Mouse (Mus musculus): ENCODE measurements around the gene Exosc2.
A peak's percentile ranks its signal among the peaks of the same experiment; 100 is the strongest.
"Not testable (repeated sequence)": the region's sequence is repeated elsewhere in the genome, so short reads cannot be mapped to it uniquely, and the experiment has no call there.

The Exosc2 gene

GRCm38 (mm10) chr2:31667332-31667731 is 3.2 kb upstream of the Exosc2 start:
- DNase-seq (ENCODE audit: low read depth, low spot score) = no peak

DNA sequence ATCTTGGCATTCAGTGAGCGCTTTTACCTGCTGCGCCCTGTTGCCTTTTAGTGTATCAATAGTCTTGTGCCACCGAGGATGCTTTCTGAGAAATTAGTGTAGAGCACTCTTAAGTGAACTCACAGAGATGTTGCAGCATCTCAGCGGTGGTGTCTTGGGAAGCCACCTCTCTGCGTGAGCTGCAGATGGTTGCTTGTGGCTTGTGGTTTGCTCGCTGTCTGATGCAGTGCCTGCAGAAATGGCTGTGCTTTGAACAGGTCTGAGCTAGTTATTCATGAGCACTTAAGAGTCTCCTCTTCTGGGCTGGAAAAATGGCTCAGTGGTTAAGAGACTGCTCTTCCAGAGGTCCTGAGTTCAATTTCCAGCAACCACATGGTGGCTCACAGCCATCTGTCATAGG is 8.1 kb downstream of the Exosc2 start:
- no peak for DNase-seq (ENCODE audit: low read depth, low spot score)

DNA sequence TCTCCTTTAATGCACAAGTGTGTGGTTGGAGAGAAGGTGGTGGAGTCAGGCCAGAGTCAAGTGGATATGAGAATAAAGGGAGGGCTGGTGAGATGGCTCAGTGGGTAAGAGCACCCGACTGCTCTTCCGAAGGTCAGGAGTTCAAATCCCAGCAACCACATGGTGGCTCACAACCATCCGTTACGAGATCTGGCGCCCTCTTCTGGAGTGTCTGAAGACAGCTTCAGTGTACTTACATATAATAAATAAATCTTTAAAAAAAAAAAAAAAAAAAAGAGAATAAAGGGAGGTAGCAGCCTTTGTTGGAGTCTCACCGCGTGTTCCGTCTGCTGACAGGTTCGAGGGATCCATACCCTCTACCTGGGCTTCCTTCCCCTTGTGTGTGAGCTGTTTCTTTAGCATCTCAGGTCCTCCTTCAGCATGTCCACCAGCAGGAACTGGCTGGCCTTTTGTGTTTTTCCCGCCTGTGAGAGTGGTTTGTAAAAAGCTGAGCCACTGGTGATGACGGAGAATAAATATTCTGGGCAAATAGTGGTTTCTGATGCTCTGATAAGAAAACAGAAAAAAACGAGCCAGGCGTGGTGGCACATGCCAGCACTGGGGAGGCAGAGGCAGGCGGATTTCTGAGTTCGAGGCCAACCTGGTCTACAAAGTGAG is 10.7 kb downstream of the Exosc2 start:
- DNase-seq (ENCODE audit: low read depth, low spot score) = not testable (repeated sequence)

- no peak for DNase-seq (ENCODE audit: low read depth, low spot score)
Measured at GRCm38 (mm10) chr2:31681731-31682235, 11.3 kb downstream of the Exosc2 start.

DNA sequence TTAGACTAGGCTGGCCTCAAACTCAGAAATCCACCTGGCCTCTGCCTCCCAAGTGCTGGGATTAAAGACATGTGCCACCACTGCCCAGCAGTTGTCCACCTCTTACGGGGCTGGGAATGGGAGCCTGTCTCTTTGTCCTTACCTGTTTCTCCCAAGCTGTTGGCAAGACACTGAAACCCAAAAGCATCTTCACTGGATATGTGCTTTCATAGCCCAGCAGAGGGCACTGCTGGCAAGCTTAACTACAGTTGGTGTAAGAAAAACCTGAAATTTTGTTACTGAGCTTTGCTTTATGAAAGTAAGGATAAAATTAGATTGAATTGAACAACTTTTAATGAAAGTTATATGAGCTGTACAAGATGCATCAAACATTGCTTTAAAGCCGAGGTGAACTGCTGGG is 13.2 kb downstream of the Exosc2 start:
- DNase-seq (ENCODE audit: low read depth, low spot score) = peak; percentile 56

DNA sequence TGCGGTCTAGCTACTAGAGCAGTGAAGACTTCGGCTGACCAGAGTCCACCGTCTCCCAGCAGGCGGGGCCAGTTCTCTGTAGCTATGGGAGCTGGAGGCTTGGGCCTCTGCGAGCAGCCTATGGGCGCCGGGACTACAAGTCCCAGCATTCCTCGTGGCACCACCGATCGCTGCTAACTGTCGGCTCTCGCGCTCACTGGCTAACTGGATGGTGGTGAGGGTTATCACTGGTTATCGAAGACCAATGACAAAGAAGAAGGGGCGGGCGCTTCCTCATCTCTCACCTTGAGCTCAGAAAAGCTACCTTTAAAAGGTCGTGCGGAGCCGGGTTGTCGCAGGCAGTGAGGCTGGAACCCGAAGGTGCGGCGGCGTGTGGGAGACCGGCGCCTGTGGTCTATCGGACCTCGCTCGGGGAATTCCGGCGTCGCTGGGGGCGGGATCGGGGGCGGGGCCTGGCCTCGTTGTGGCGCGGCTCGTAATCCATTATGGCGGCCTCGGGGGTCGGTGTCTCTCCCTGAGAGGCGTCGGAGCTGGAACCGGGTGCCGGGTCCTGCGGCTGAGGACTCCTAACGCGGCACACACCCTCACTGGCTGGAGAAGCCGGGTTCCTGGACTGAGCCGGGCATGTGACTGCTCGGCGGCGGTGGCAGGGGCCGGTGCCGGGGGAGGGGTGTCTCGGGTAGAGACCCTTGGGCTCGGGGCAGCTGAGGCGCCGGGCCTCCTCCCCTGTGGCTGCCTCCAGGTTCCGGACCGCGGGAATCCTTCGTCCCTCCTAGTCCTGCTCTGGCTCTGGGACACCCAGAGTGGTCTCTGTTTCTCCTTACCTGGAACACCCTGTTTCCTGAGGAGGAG is 17.8 kb downstream of the Exosc2 start, which contains the start of gene Abl1:
TSS of gene Abl1 (plus strand) at position 303 of the 852 bp plus-strand sequence.
- DNase-seq (ENCODE audit: low read depth, low spot score) = peak; percentile 96

DNA sequence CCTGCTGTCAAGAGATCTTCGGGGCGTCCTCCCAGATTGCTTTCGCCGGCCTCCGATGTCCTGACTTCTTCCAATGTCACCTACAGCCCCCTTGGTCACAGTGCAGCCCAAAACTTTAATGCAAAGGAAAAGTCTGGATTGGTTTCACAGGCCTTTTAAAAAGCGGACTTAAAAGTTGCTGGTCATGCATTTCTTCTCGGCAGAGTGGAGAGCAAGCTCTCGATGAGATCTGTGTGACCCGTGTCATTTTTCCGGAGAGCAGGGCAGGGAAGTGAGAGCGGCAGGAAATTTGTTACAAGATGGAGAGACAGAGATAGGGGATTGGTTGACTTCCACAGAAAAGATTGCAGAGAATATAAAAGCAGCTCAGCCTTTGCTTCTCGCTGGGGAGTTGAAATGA is 18.5 kb downstream of the Exosc2 start:
- no peak for DNase-seq (ENCODE audit: low read depth, low spot score)

DNA sequence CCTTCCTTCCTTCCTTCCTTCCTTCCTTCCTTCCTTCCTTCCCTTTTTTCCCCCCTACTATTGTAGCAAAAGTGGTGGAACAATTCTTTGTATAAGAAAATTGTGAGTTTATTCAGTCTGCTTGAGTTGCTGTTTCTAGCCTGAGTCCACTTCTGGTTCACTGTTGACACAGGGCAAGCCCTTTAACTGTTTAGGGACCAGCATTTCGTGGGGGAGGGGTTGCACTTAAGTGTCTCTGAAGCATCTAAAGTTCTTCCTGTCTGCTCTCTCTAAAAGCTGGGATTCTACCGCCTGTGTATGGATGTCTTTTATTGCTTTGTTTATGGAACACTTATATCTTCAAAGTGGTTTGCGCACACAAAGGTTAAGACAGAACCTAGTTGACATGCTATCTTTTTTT is 19.5 kb downstream of the Exosc2 start:
- DNase-seq (ENCODE audit: low read depth, low spot score) = no peak

GRCm38 (mm10) chr2:31698209-31698608 is 27.7 kb downstream of the Exosc2 start:
- DNase-seq (ENCODE audit: low read depth, low spot score) = no peak

GRCm38 (mm10) chr2:31700545-31701446 is 30.3 kb downstream of the Exosc2 start:
- peak; percentile 44 for DNase-seq (ENCODE audit: low read depth, low spot score)

GRCm38 (mm10) chr2:31703226-31703625 is 32.7 kb downstream of the Exosc2 start:
- DNase-seq (ENCODE audit: low read depth, low spot score) = no peak

- DNase-seq (ENCODE audit: low read depth, low spot score) = no peak
Measured at GRCm38 (mm10) chr2:31705914-31706313, 35.4 kb downstream of the Exosc2 start.

GRCm38 (mm10) chr2:31706531-31706930 is 36.0 kb downstream of the Exosc2 start:
- no peak for DNase-seq (ENCODE audit: low read depth, low spot score)

DNA sequence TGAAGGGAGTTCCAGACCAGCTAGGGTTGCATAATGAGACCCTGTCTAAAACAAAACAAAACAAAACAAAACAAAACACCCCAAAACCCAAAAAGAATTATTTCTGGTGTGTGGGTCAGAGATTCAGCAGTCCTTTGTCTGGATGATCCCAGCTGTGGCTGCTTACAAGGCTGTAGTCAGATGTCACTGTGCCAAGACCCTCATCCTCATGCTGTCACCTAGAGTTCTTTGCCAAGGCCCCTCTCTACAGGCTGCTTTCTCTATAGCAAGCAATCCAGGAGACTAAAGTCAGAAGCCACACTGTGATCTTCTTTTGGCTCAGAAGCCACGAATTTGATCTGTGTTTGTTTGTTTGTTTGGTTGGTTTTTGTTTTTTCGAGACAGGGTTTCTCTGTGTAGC is 42.2 kb downstream of the Exosc2 start:
- DNase-seq (ENCODE audit: low read depth, low spot score) = no peak

DNA sequence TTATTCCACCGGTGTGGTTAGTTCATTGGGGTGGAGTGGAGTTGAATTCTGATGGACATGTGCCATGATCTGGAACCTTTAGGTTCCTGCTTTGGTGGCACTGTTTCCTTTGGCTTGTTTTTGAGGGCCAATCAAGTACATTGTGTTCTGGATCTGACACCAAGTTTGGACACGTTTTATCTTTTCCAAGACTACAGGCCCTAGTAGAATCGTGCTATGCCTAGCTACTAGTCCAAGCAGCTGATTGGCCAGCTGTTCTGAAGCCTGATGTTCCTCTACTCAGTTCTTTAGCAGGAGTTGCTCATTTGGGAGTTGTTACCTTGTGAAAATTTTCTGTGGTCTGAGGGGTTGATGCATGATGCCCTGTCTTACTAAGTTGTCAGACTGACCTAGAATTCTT is 43.3 kb downstream of the Exosc2 start:
- DNase-seq (ENCODE audit: low read depth, low spot score) = no peak

- DNase-seq (ENCODE audit: low read depth, low spot score) = no peak
Measured at GRCm38 (mm10) chr2:31714780-31715179, 44.3 kb downstream of the Exosc2 start.

GRCm38 (mm10) chr2:31715985-31716384 is 45.5 kb downstream of the Exosc2 start:
- DNase-seq (ENCODE audit: low read depth, low spot score) = no peak

DNA sequence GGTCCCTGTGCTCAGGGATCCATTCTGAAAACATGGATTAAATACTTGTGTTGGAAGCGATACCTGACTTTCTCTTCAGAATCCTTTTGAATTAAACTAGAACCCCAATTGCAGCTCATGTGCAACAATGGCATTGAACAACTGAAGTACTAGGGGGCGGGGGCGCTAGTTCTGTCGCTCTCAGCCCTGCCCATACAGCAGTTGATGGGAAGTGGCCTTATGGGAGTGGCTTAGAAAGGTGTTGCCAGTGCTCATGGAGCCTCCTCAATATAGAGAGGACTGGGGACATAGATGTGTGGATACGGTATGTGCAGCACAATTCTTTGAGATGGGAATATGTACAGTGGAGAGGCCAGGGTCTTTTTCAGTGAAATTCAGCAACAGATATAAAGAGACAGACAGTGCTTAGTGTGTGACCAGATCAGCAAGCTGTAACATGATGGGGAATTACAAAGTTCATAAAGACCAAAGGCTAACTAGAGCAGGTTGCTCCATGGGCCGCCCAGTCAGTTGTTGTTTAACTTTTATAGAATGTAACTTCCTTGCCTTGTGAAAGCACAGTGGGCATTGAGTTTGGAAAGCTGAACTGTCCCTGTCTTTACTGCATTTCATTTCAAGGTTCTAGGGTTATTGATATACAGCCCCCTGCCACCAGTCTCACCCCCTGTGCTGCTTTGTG is 48.8 kb downstream of the Exosc2 start:
- DNase-seq (ENCODE audit: low read depth, low spot score) = no peak

DNA sequence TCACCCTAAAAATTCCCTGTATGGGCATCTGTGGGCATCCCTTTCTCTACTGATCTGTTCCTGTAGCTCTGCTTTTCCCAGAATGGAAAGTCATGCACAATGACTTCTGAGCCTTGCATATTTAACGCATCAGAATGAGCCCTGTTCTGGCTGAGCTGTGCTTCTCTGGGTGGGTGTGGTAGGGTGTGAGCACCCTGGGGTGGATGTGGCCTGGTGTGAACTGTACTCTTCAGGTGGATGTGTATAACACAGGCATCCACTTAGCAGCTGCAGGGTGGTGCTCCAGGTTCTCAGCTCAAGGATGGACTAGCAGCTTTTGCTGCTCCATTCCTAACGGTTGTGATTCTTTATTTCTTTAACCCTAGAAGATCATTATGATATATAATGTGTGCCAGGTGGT is 49.4 kb downstream of the Exosc2 start:
- no peak for DNase-seq (ENCODE audit: low read depth, low spot score)

DNA sequence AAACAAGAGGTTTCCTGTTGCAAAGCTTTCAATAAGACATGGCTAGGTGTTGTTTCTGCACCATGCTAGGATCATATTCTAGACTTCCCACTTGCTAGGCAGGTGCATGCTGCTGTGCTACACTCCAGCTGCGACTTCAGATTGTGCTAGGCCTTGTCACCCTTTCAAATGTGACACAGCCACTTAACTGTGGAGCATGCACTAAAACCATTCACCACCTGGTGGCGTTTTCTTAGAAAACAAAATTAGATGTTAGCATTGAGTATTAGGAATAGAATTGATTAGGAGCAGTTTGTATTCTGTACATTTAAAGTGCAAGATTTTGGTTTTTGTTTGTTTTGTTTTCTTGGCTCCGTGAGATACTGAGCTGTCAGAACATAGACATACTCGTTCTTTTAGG is 50.3 kb downstream of the Exosc2 start:
- no peak for DNase-seq (ENCODE audit: low read depth, low spot score)
